Mouse (Mus musculus) myocyte (in vitro differentiated cells): Measurements from ENCODE around the gene Med13l. TPM values are rescaled to one million over a fixed set of nuclear protein-coding genes. Genes with fewer than 3 reads are reported as not detected.

Experiments used
- H3K27me3 ChIP-seq: one replicate; pipeline ENCODE4 v1.6.1; 2011; ENCODE audit not compliant: control insufficient read depth, insufficient read depth, insufficient read length
- H3K36me3 ChIP-seq: one replicate; pipeline ENCODE4 v1.6.1; 2011; ENCODE audit not compliant: control insufficient read depth, insufficient read depth
- H3K4me2 ChIP-seq: one replicate; pipeline ENCODE4 v1.6.1; 2011; ENCODE audit warnings: low read depth, control low read depth
- H3K4me3 ChIP-seq: one replicate; pipeline ENCODE4 v1.5.1; 2011; ENCODE audit warnings: mild to moderate bottlenecking, control low read depth, moderate library complexity
- H3K79me2 ChIP-seq: one replicate; pipeline ENCODE4 v1.6.1; 2011; ENCODE audit not compliant: control insufficient read depth, insufficient read depth
- H3ac ChIP-seq: one replicate; pipeline ENCODE4 v1.6.1; 2011; ENCODE audit not compliant: control insufficient read depth, insufficient read length
- CEBPB ChIP-seq: IDR thresholded peaks from 2 replicates; pipeline ENCODE4 v1.6.1; 2011; ENCODE audit warnings: mild to moderate bottlenecking, moderate library complexity; ENCODE audit not compliant: poor library complexity, insufficient read depth, severe bottlenecking
- E2F4 ChIP-seq: IDR thresholded peaks from one replicate; pipeline ENCODE4 v1.6.1; 2011; ENCODE audit warnings: mild to moderate bottlenecking, control low read depth, moderate library complexity; ENCODE audit not compliant: insufficient read depth
- MAX ChIP-seq: IDR thresholded peaks from one replicate; pipeline ENCODE4 v1.6.1; 2011; ENCODE audit warnings: low read depth, mild to moderate bottlenecking, control low read depth
- MYOD1 ChIP-seq, 3 experiments: IDR thresholded peaks; one replicate each; pipeline ENCODE4 v1.6.1; 2011; ENCODE audit warnings: control low read depth in 2 of 3, low read depth in 2 of 3, mild to moderate bottlenecking in 2 of 3, moderate library complexity in 1 of 3; ENCODE audit not compliant: insufficient read length in 2 of 3, control insufficient read depth in 1 of 3
- MYOG ChIP-seq, 3 experiments: IDR thresholded peaks; one replicate each; pipeline ENCODE4 v1.6.1; 2011; ENCODE audit warnings: control low read depth in 2 of 3, low read depth in 2 of 3, mild to moderate bottlenecking in 2 of 3; ENCODE audit not compliant: insufficient read length in 2 of 3, control insufficient read depth in 1 of 3, insufficient read depth in 1 of 3
- POLR2A ChIP-seq: IDR thresholded peaks from one replicate; pipeline ENCODE4 v1.6.1; 2011; ENCODE audit warnings: low read depth, mild to moderate bottlenecking, control low read depth, moderate library complexity; ENCODE audit not compliant: insufficient read length
- POLR2AphosphoS2 ChIP-seq: IDR thresholded peaks from one replicate; pipeline ENCODE4 v1.6.1; 2011; ENCODE audit warnings: low read depth, control low read depth; ENCODE audit not compliant: insufficient read length
- REST ChIP-seq: IDR thresholded peaks from one replicate; pipeline ENCODE4 v1.6.1; 2011; ENCODE audit warnings: mild to moderate bottlenecking, control low read depth, moderate library complexity; ENCODE audit not compliant: insufficient read depth, insufficient read length
- SRF ChIP-seq: IDR thresholded peaks from one replicate; pipeline ENCODE4 v1.6.1; 2011; ENCODE audit warnings: low read depth; ENCODE audit not compliant: control insufficient read depth, insufficient read length
- TCF12 ChIP-seq: IDR thresholded peaks from one replicate; pipeline ENCODE4 v1.6.1; 2011; ENCODE audit warnings: mild to moderate bottlenecking, control low read depth; ENCODE audit not compliant: poor library complexity, insufficient read depth, severe bottlenecking
- TCF3 ChIP-seq: IDR thresholded peaks from one replicate; pipeline ENCODE4 v1.6.1; 2011; ENCODE audit warnings: low read depth, control low read depth; ENCODE audit not compliant: insufficient read length
- USF1 ChIP-seq: IDR thresholded peaks from one replicate; pipeline ENCODE4 v1.6.1; 2011; ENCODE audit warnings: low read depth, mild to moderate bottlenecking, control low read depth, moderate library complexity
- polyA plus RNA-seq: library from polyadenylated mRNA; unstranded; fragments of >200 nt; fragmentation: generic; extraction: Trizol; gene quantifications from one replicate; pipeline ENCODE4 v1.2.1, GENCODE M21; 2012; ENCODE audit warnings: missing spikeins

The Med13l gene
- polyA plus RNA-seq, 1 experiment, result 7.4 TPM

- Histone ChIP-seq H3K79me2 (peaks cover 96% of the 10 kb centered on the region), H3K36me3 (no peaks in the 10 kb centered on the region), H3K27me3 (no peaks in the 10 kb centered on the region), H3K4me3 (no peak overlapping the region), H3ac (no peak overlapping the region), H3K4me2 (no peak overlapping the region)
- TF ChIP-seq USF1 (no peak), MAX (no peak), POLR2A (no peak), REST (no peak), POLR2AphosphoS2 (no peak), MYOD1 (IDR thresholded peaks at IDR 0.05; ENCODE audit: control insufficient read depth in 1 of 3, insufficient read length in 2 of 3, low read depth in 2 of 3) (no peak), E2F4 (no peak), TCF12 (no peak), SRF (no peak)
Observed at GRCm38 (mm10) chr5:118569017-118569416, 8.5 kb downstream of the Med13l start.

- Histone ChIP-seq H3K4me3 (no peak overlapping the region), H3K36me3 (no peaks in the 10 kb centered on the region), H3ac (no peak overlapping the region), H3K4me2 (no peak overlapping the region), H3K79me2 (peaks cover 94% of the 10 kb centered on the region), H3K27me3 (no peaks in the 10 kb centered on the region)
- no peak for TF ChIP-seq POLR2A
- no peak for TF ChIP-seq TCF3
- no peak for TF ChIP-seq TCF12
- no peak for TF ChIP-seq REST
- no peak for TF ChIP-seq MYOG (IDR thresholded peaks at IDR 0.05; ENCODE audit: control insufficient read depth in 1 of 3, insufficient read depth in 1 of 3, insufficient read length in 2 of 3, low read depth in 2 of 3)
- no peak for TF ChIP-seq CEBPB
- TF ChIP-seq SRF, result no peak
- no peak for TF ChIP-seq E2F4
- TF ChIP-seq POLR2AphosphoS2, result no peak
- no peak for TF ChIP-seq USF1
- no peak for TF ChIP-seq MYOD1 (IDR thresholded peaks at IDR 0.05; ENCODE audit: control insufficient read depth in 1 of 3, insufficient read length in 2 of 3, low read depth in 2 of 3)
- no peak for TF ChIP-seq MAX
Observed at GRCm38 (mm10) chr5:118569606-118570580, 9.4 kb downstream of the Med13l start.

GRCm38 (mm10) chr5:118571504-118571903, 11.0 kb downstream of the Med13l start:
- Histone ChIP-seq H3K4me2 (no peak overlapping the region), H3K27me3 (no peaks in the 10 kb centered on the region), H3K4me3 (no peak overlapping the region), H3ac (no peak overlapping the region), H3K36me3 (no peaks in the 10 kb centered on the region), H3K79me2 (peaks cover 92% of the 10 kb centered on the region)
- TF ChIP-seq POLR2AphosphoS2, result no peak
- TF ChIP-seq TCF3, result no peak
- TF ChIP-seq REST, result no peak
- TF ChIP-seq MYOD1 (IDR thresholded peaks at IDR 0.05; ENCODE audit: control insufficient read depth in 1 of 3, insufficient read length in 2 of 3, low read depth in 2 of 3), result no peak
- no peak for TF ChIP-seq USF1
- TF ChIP-seq CEBPB, result no peak

GRCm38 (mm10) chr5:118574236-118574635, 13.8 kb downstream of the Med13l start:
- H3K79me2 ChIP-seq, result peaks cover 82% of the 10 kb centered on the region
- peak overlapping the region; percentile 12 for H3K4me2 ChIP-seq
- no peaks in the 10 kb centered on the region for H3K27me3 ChIP-seq
- TF ChIP-seq TCF12, result no peak
- TF ChIP-seq MYOD1 (IDR thresholded peaks at IDR 0.05; ENCODE audit: control insufficient read depth in 1 of 3, insufficient read length in 2 of 3, low read depth in 2 of 3), result no peak
- no peak for TF ChIP-seq REST
- TF ChIP-seq USF1, result no peak
- TF ChIP-seq CEBPB, result no peak
- TF ChIP-seq MYOG (IDR thresholded peaks at IDR 0.05; ENCODE audit: control insufficient read depth in 1 of 3, insufficient read depth in 1 of 3, insufficient read length in 2 of 3, low read depth in 2 of 3), result no peak
- TF ChIP-seq TCF3, result no peak
- TF ChIP-seq SRF, result no peak
- H3K36me3 ChIP-seq, result no peaks in the 10 kb centered on the region
- H3ac ChIP-seq, result no peak overlapping the region
- no peak overlapping the region for H3K4me3 ChIP-seq

GRCm38 (mm10) chr5:118574997-118575396, 14.5 kb downstream of the Med13l start:
- H3K4me3 ChIP-seq, result no peak overlapping the region
- H3K4me2 ChIP-seq, result no peak overlapping the region
- no peak for TF ChIP-seq E2F4
- TF ChIP-seq USF1, result no peak
- TF ChIP-seq TCF3, result no peak
- TF ChIP-seq POLR2A, result no peak
- TF ChIP-seq MYOG (IDR thresholded peaks at IDR 0.05; ENCODE audit: control insufficient read depth in 1 of 3, insufficient read depth in 1 of 3, insufficient read length in 2 of 3, low read depth in 2 of 3), result no peak
- H3K79me2 ChIP-seq, result peaks cover 83% of the 10 kb centered on the region
- no peaks in the 10 kb centered on the region for H3K27me3 ChIP-seq
- H3K36me3 ChIP-seq, result no peaks in the 10 kb centered on the region
- no peak overlapping the region for H3ac ChIP-seq
